Mouse (Mus musculus) G1E-ER4 (cell line): Measurements from ENCODE around the gene Zfp36. TPM values are rescaled to one million over a fixed set of nuclear protein-coding genes. Genes with fewer than 3 reads are reported as not detected.

Experiments used
- GATA1 ChIP-seq: IDR thresholded peaks from one replicate; pipeline ENCODE4 v1.8.0; 2012; ENCODE audit warnings: low read length, inconsistent platforms
- polyA plus RNA-seq: library from polyadenylated mRNA; stranded (reverse); fragments of >175 nt; gene quantifications from 2 replicates; pipeline ENCODE4 v1.2.3, GENCODE M21; 2012

The Zfp36 gene
- 19.6 and 21.6 TPM in 2 replicates for polyA plus RNA-seq

GRCm38 (mm10) chr7:28380237-28381016 is at the start of gene Zfp36:
TSS of gene Zfp36 (minus strand) at chr7:28380253.
- TF ChIP-seq GATA1, result no peak

DNA sequence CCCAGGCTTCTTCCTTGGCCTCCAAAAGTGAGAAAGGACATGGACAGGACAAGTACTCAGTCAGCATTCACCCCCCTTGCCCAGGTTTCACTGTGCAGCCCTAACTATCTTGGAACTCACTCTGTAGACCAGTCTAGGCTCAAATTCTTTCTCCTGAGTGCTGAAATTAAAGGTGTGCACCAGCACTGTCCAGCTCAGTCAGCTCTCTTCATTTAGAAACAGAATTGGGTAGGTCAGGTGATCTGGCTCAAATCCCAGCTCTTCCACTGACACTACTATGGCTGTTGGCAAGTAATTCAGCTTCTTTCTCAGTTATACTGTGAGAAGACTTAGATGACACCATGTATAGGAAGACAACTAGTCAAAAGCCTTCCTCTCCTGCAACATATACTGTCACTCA is 47.7 kb upstream of the Zfp36 start:
- TF ChIP-seq GATA1, result no peak

- no peak for TF ChIP-seq GATA1
These were observed 43.0 kb upstream of the Zfp36 start for GRCm38 (mm10) chr7:28423018-28423417.

DNA sequence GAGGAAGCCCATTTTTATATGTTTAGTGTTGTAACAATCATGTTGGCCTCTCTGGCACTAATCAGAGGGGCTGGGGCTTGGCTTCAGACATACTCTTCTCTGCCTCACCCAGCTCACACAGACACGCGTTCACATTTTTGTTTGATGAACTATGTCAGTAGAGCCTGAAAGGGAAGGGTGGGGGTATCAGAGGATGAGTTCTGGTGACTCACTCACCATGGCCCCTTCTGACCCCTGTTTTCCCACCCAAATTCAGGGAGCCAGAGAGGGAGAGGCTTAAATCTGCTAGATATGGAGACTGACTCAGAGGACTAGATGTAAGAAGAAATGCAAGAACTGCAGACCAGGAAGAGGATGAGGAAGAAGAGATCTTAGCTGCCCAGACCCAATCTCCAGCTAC is 39.4 kb upstream of the Zfp36 start:
- TF ChIP-seq GATA1, result no peak

GRCm38 (mm10) chr7:28418096-28418670 is 38.1 kb upstream of the Zfp36 start:
- no peak for TF ChIP-seq GATA1

- TF ChIP-seq GATA1, result no peak
These were observed 37.3 kb upstream of the Zfp36 start for GRCm38 (mm10) chr7:28417368-28417767.

- TF ChIP-seq GATA1, result no peak
These were observed 32.8 kb upstream of the Zfp36 start for GRCm38 (mm10) chr7:28412826-28413225.

DNA sequence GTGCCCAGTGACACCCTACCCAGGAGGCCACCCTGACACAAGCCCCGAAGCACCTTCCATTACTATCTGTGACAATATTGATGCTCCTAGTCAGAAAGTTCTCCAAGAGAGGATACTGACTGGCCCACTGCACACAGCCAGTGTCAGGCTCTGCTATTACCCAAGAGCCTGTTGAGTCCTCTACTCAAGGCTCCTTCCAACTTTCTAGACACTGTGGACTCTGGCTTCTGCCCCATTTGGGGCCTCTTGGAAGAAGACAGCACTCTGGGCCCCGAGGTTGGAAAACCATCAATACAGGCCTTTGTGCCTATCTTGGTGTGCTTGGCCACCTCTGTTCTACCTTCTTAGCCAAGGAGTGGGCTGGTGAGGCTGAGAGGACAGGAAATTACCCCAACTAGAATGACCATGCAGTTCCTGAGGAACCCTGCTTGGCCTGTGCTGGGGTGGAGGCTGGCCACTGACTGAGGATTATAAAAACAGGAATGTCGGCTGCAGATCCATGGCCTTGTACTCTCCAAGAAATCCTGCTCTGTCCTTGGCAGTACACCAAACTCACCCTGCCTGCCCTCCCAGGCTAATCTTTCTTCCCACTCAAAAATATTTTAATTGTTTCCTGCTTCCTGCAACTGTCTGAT is 30.9 kb upstream of the Zfp36 start:
- TF ChIP-seq GATA1, result no peak

GRCm38 (mm10) chr7:28401942-28402341 is 21.9 kb upstream of the Zfp36 start:
- TF ChIP-seq GATA1, result no peak

DNA sequence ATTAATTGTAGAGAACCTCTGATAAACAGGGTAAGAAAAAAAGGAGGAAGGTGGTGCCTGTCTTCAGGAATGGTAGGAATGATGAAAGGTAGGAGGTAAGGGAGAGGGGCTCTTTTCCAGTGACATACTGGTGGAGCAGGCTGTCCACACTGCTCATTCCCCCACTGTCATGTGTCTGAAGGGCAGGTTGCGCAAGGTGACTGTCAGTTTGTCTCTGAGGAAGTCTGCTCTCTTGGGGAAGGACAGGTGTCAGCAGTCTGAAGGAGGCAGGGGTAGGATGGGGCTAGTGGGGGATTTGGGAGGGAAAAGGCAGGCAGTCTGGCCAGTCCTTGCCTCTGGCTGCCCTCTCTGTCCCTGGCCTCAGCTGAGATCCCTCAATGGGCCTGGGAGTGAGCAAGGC is 21.0 kb upstream of the Zfp36 start:
- TF ChIP-seq GATA1, result no peak

- TF ChIP-seq GATA1, result no peak
These were observed 18.8 kb upstream of the Zfp36 start for GRCm38 (mm10) chr7:28398696-28399340.

GRCm38 (mm10) chr7:28398000-28398399 is 17.9 kb upstream of the Zfp36 start:
- TF ChIP-seq GATA1, result no peak

DNA sequence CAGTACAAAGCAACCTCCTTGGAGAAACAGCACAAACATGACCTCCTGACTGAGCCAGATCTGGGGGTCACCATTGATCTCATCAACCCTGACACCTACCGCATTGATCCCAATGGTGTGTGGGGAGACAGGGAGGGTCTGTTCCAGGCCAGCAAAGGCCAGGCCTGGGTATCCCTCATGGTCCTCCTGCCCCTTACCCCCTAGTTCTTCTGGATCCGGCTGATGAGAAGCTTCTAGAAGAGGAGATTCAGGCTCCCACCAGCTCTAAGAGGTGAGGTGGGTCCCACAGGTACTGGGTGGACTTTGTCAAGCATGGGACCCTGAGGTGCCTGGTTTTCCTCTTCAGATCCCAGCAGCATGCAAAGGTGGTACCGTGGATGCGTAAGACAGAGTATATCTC is 15.4 kb upstream of the Zfp36 start:
- no peak for TF ChIP-seq GATA1

DNA sequence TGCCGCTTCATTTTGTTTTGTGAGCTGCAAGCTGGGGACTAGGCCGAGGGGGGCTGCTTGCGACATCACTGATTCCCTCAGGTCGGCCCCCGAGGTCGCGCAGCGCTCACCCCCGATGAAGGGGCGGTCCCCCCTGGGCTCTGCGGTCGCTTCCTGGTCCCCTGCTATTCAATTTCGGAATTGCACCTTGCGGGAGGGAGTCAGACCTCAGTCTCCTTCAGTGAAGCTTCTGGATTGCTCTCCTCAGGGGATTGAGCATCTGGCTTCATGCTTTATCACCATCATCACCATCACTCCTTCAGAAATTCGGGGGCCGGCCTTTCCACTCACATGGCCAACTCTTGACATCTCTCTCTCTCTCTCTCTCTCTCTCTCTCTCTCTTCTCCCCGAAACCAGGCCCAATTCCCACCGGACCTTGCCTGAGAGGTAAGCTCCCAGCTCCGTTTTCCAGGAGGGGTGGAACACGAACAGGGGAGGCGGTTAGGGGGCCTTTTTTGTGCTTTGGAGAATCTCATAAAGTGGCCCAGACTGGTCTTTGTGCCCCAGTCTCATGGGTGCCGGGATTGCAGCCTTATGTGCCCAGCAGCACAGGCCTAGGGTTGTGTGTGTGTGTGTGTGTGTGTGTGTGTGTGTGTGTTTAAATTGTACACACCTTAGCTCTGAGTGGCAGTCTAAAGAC is 13.4 kb upstream of the Zfp36 start:
- no peak for TF ChIP-seq GATA1

GRCm38 (mm10) chr7:28392429-28393271 is 12.6 kb upstream of the Zfp36 start, which contains the start of the genes Med29 and Paf1:
TSS of gene Med29 (minus strand) at chr7:28392708.
TSS of gene Paf1 (plus strand) at chr7:28392951.
- TF ChIP-seq GATA1, result no peak
